Mouse (Mus musculus): ENCODE results near the gene Rab38. TPM values are rescaled to one million over a fixed set of nuclear protein-coding genes. Genes with fewer than 3 reads are reported as not detected.
A peak's percentile ranks its signal among the peaks of the same experiment; 100 is the strongest.

Rab38 gene
- polyA plus RNA-seq, 1 experiment, result 7.6 TPM

- peak; percentile 7 for DNase-seq
- no peaks in the 10 kb centered on the region for H3K36me3 ChIP-seq (ENCODE audit: control insufficient read depth, insufficient read depth, low read length)
- TF ChIP-seq CTCF (conservative IDR thresholded peaks at IDR 0.05; ENCODE audit: insufficient read depth, insufficient read length, low read depth, low read length), result no peak
- no peak for TF ChIP-seq POLR2A (IDR thresholded peaks at IDR 0.05; ENCODE audit: low read depth, low read length)
- WGBS, result 56% methylated on average over 3 of the region's 3 CpGs
- no peaks in the 10 kb centered on the region for H3K4me1 ChIP-seq (ENCODE audit: control insufficient read depth, insufficient read depth, low read length)
- no peak overlapping the region for H3K27ac ChIP-seq (ENCODE audit: insufficient read depth, low read depth, low read length)
- no peaks in the 10 kb centered on the region for H3K27me3 ChIP-seq (replicated peaks; ENCODE audit: control insufficient read depth, insufficient read depth, low read length)
- no peak overlapping the region for H3K4me3 ChIP-seq (ENCODE audit: insufficient read depth, low read depth, low read length)
Measured at GRCm38 (mm10) chr7:88425744-88426143, 4.3 kb upstream of the Rab38 start.

GRCm38 (mm10) chr7:88427484-88427883, 2.6 kb upstream of the Rab38 start:
- H3K4me1 ChIP-seq (ENCODE audit: control insufficient read depth, insufficient read depth, low read length), result no peaks in the 10 kb centered on the region
- no peak for DNase-seq
- H3K27ac ChIP-seq (ENCODE audit: insufficient read depth, low read depth, low read length), result no peak overlapping the region
- TF ChIP-seq CTCF (conservative IDR thresholded peaks at IDR 0.05; ENCODE audit: insufficient read depth, insufficient read length, low read depth, low read length), result no peak
- no peak for TF ChIP-seq POLR2A (IDR thresholded peaks at IDR 0.05; ENCODE audit: low read depth, low read length)
- H3K36me3 ChIP-seq (ENCODE audit: control insufficient read depth, insufficient read depth, low read length), result no peaks in the 10 kb centered on the region
- 92% methylated on average over 3 of the region's 3 CpGs for WGBS
- no peaks in the 10 kb centered on the region for H3K27me3 ChIP-seq (replicated peaks; ENCODE audit: control insufficient read depth, insufficient read depth, low read length)
- no peak overlapping the region for H3K4me3 ChIP-seq (ENCODE audit: insufficient read depth, low read depth, low read length)

GRCm38 (mm10) chr7:88430692-88431084, 615 bp downstream of the Rab38 start:
- Histone ChIP-seq H3K27me3 (replicated peaks; ENCODE audit: control insufficient read depth, insufficient read depth, low read length) (no peaks in the 10 kb centered on the region), H3K4me1 (ENCODE audit: control insufficient read depth, insufficient read depth, low read length) (no peaks in the 10 kb centered on the region), H3K27ac (ENCODE audit: insufficient read depth, low read depth, low read length) (no peak overlapping the region), H3K36me3 (ENCODE audit: control insufficient read depth, insufficient read depth, low read length) (no peaks in the 10 kb centered on the region), H3K4me3 (ENCODE audit: insufficient read depth, low read depth, low read length) (peak overlapping the region; percentile 79)
- WGBS, result 7% methylated on average over 13 of the region's 13 CpGs
- DNase-seq, result peak; percentile 2
- no peak for TF ChIP-seq POLR2A (IDR thresholded peaks at IDR 0.05; ENCODE audit: low read depth, low read length)
- no peak for TF ChIP-seq CTCF (conservative IDR thresholded peaks at IDR 0.05; ENCODE audit: insufficient read depth, insufficient read length, low read depth, low read length)

GRCm38 (mm10) chr7:88440301-88440700, 10.2 kb downstream of the Rab38 start:
- no peak for DNase-seq
- TF ChIP-seq POLR2A (IDR thresholded peaks at IDR 0.05; ENCODE audit: low read depth, low read length) (no peak), CTCF (conservative IDR thresholded peaks at IDR 0.05; ENCODE audit: insufficient read depth, insufficient read length, low read depth, low read length) (no peak)
- H3K36me3 ChIP-seq (ENCODE audit: control insufficient read depth, insufficient read depth, low read length), result no peaks in the 10 kb centered on the region

GRCm38 (mm10) chr7:88442649-88443048, 12.6 kb downstream of the Rab38 start:
- no peak for DNase-seq
- no peaks in the 10 kb centered on the region for H3K27me3 ChIP-seq (replicated peaks; ENCODE audit: control insufficient read depth, insufficient read depth, low read length)
- H3K36me3 ChIP-seq (ENCODE audit: control insufficient read depth, insufficient read depth, low read length), result no peaks in the 10 kb centered on the region
- TF ChIP-seq CTCF (conservative IDR thresholded peaks at IDR 0.05; ENCODE audit: insufficient read depth, insufficient read length, low read depth, low read length) (no peak), POLR2A (IDR thresholded peaks at IDR 0.05; ENCODE audit: low read depth, low read length) (no peak)
- no peak overlapping the region for H3K4me3 ChIP-seq (ENCODE audit: insufficient read depth, low read depth, low read length)
- H3K4me1 ChIP-seq (ENCODE audit: control insufficient read depth, insufficient read depth, low read length), result no peaks in the 10 kb centered on the region
- H3K27ac ChIP-seq (ENCODE audit: insufficient read depth, low read depth, low read length), result no peak overlapping the region

More at GRCm38 (mm10) chr7:88440301-88440700, 10.2 kb downstream of the Rab38 start:
- Histone ChIP-seq H3K27ac (ENCODE audit: insufficient read depth, low read depth, low read length) (no peak overlapping the region), H3K4me3 (ENCODE audit: insufficient read depth, low read depth, low read length) (no peak overlapping the region), H3K27me3 (replicated peaks; ENCODE audit: control insufficient read depth, insufficient read depth, low read length) (no peaks in the 10 kb centered on the region), H3K4me1 (ENCODE audit: control insufficient read depth, insufficient read depth, low read length) (no peaks in the 10 kb centered on the region)

- no peaks in the 10 kb centered on the region for H3K36me3 ChIP-seq (ENCODE audit: control insufficient read depth, insufficient read depth, low read length)
- no peak overlapping the region for H3K4me3 ChIP-seq (ENCODE audit: insufficient read depth, low read depth, low read length)
- H3K27me3 ChIP-seq (replicated peaks; ENCODE audit: control insufficient read depth, insufficient read depth, low read length), result no peaks in the 10 kb centered on the region
- no peak overlapping the region for H3K27ac ChIP-seq (ENCODE audit: insufficient read depth, low read depth, low read length)
- H3K4me1 ChIP-seq (ENCODE audit: control insufficient read depth, insufficient read depth, low read length), result no peaks in the 10 kb centered on the region
- no peak for DNase-seq
- 73% methylated on average over 4 of the region's 4 CpGs for WGBS
- TF ChIP-seq POLR2A (IDR thresholded peaks at IDR 0.05; ENCODE audit: low read depth, low read length), result no peak
- no peak for TF ChIP-seq CTCF (conservative IDR thresholded peaks at IDR 0.05; ENCODE audit: insufficient read depth, insufficient read length, low read depth, low read length)
Measured at GRCm38 (mm10) chr7:88443435-88443834, 13.4 kb downstream of the Rab38 start.

GRCm38 (mm10) chr7:88445320-88445903, 15.3 kb downstream of the Rab38 start:
- Histone ChIP-seq H3K27ac (ENCODE audit: insufficient read depth, low read depth, low read length) (no peak overlapping the region), H3K27me3 (replicated peaks; ENCODE audit: control insufficient read depth, insufficient read depth, low read length) (no peaks in the 10 kb centered on the region), H3K4me1 (ENCODE audit: control insufficient read depth, insufficient read depth, low read length) (no peaks in the 10 kb centered on the region), H3K36me3 (ENCODE audit: control insufficient read depth, insufficient read depth, low read length) (no peaks in the 10 kb centered on the region), H3K4me3 (ENCODE audit: insufficient read depth, low read depth, low read length) (no peak overlapping the region)
- no peak for DNase-seq
- 81% methylated on average over 2 of the region's 2 CpGs for WGBS
- no peak for TF ChIP-seq POLR2A (IDR thresholded peaks at IDR 0.05; ENCODE audit: low read depth, low read length)
- TF ChIP-seq CTCF (conservative IDR thresholded peaks at IDR 0.05; ENCODE audit: insufficient read depth, insufficient read length, low read depth, low read length), result no peak
